In genomic region chrX:66554539-66554938, GRCm38 (mm10) we compare ENCODE assay signal across 10 mouse cellular contexts.
DNase-seq lines count a peak whose midpoint lies in the region.
"Had no signal": no experiment of that assay in that cellular context is flagged by ENCODE, and none has a peak within 500 bp of the region (broad histone marks: within the 10 kb centered on the region; RNA-seq: fewer than 3 reads in every experiment).

No protein-coding gene starts in this region.

- intact Hi-C loops in left cerebral cortex, postnatal 14 days (cut with DNase I): no loop called here

- DNase-seq in adrenal gland, adult 2 months: peak; percentile 23
- no peak for DNase-seq in adrenal gland, adult 18-20 months (ENCODE audit: low spot score in 2 of 2)
- peak; percentile 3 for DNase-seq in kidney, postnatal 10 days
- no peak for DNase-seq in kidney, adult 18-20 months
- DNase-seq in adrenal gland, postnatal 10 days: peak; percentile 13
- DNase-seq in fat pad, adult 2 months (ENCODE audit: extremely low read depth, low read depth, low spot score): peak; percentile 8
- no peak for DNase-seq in left cerebral cortex, postnatal 14 days (ENCODE audit: low spot score in 2 of 2)
- no peak for DNase-seq in layer of hippocampus, adult 18-20 months (ENCODE audit: low spot score in 2 of 2)
- DNase-seq: gastrocnemius, adult 2 months; liver, embryonic 13.5 days had no signal

Comparison
In these comparisons a context has a peak if more than half of its experiments do, and no peak if none do; other contexts are left out.
1. DNase-seq: peak in adrenal gland, adult 2 months (single experiment), kidney, postnatal 10 days (single experiment), adrenal gland, postnatal 10 days (single experiment) and fat pad, adult 2 months (single experiment); none in adrenal gland, adult 18-20 months (0 of 2), kidney, adult 18-20 months (single experiment), left cerebral cortex, postnatal 14 days (0 of 2) and layer of hippocampus, adult 18-20 months (0 of 2).